Mouse (Mus musculus): ENCODE measurements around the gene Slc4a5. TPM values are rescaled to one million over a fixed set of nuclear protein-coding genes. Genes with fewer than 3 reads are reported as not detected.

Slc4a5 gene
- total RNA-seq, 2 experiments from 2014 or later = not detected

DNA sequence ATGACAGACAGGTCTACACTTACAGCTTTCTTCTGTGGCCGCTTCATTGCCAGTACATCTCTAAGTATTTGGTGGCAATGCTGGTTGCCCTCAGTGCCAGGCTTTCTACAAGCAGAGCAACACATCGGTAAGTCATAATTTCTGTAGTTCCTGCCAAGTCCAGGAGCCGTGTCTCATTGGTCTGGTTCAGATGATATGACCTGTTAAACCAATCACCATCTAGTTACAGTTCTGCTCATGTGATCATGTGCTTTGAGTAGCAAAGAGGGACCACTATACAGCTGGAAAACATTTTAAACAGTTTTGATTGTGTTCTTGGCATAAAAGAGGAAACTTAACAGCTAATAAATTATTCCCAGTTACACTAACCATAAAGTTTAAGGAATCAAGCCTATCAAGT, 128.3 kb downstream of the Slc4a5 start:
- ATAC-seq (replicated peaks; ENCODE audit: poor library complexity, severe bottlenecking) = no peak

DNA sequence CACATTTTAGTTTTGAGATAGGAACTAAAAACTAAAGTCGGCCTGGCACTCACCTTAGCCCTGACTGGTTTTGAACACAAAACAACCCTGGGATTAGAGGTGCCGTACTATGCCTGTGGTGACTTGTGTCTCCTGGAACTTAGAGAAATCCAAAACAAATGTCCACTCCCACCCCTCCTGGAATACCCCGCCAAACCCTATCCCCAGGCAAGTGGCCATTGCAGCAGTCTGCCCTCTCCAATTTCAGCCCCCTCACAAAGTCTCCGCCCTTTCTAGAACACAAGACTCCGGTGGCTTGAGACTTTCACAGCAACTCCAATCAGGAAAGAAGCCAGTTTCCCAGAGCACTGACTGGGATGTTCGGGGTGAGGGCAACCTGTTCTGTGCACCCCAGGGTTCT, 129.2 kb downstream of the Slc4a5 start, which contains the start of gene Bola3:
Bola3 (plus strand) TSS at position 275 of the 400 bp plus-strand sequence.
- ATAC-seq (replicated peaks; ENCODE audit: poor library complexity, severe bottlenecking) = peak; percentile 33

DNA sequence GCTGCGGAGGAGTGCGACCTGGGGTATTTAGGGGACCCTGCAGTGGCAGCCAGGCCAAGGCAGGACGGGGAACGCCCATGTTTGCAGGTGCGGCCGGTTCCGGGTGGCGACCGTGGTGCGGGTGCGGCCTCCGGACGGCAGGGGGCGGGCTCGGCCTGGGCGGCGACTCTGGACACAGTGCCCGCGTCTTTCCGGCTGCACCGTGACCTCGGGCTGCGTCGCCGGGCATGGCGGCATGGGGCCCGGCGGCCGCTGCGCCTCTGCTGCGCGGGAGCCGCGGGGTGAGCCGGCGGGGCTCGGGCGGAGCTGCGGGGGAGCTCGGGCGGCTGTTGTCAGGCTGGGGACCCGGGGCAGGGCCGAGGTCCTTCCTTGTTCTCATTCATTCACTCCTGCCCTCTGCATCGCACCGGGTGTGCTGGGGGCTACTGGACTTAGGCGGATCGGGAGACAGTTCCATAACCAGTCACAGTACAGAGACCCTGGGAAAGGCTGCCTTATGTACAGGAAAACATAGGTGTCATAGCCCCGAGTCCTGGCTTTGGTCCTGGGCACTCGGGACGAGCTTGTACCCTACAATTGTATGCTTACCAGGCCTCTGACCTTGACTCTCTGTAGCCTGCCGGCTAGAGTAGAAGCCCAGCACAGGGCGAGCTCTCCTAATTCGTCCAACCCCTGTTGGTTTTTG, 129.8 kb downstream of the Slc4a5 start:
- ATAC-seq (replicated peaks; ENCODE audit: poor library complexity, severe bottlenecking) = peak; percentile 99

DNA sequence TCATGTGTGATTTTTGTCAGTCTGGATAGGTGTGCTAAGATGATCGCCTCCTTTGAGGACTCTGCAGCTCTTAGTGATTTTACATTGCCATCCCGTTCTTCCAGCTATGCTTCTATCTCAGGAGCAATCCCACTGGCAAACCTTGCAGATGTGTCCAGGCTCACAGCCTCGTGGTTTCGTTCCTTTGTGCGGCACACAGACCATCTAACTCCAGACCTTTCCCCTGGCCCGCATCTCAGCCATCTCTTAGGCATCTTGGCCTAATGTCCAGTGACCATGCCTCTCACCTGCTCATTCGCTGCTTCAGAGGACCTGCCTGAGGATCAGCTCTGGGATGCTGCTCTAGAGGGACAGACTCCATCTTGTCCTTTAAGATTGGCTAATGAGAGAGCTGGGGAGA, 130.5 kb downstream of the Slc4a5 start:
- no peak for ATAC-seq (replicated peaks; ENCODE audit: poor library complexity, severe bottlenecking)

DNA sequence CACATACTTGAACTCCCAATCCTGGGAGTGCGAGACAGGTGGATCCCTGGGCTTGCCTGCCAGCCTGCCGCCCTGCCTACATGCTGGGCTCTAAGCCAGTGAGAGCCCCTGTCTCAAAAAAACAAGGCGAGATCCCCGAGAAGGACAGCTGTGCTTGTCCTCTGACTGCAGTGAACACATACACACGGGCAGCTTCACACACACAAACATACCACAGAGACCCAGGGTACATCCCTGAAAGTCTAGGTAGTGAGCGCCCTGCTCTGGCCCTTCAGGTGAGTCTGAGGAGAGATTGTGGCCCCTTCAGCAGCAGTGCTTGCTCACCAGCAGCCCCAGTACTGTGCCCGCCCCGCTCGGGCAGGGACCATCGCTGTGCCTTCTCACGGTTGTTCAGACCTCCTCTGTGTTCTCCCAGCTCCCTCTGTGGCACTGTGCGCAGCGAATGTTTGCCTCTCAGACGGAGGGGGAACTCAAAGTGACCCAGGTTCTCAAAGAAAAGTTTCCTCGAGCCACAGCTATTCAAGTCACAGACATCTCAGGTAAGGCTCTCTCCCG, 131.3 kb downstream of the Slc4a5 start:
- ATAC-seq (replicated peaks; ENCODE audit: poor library complexity, severe bottlenecking) = no peak

DNA sequence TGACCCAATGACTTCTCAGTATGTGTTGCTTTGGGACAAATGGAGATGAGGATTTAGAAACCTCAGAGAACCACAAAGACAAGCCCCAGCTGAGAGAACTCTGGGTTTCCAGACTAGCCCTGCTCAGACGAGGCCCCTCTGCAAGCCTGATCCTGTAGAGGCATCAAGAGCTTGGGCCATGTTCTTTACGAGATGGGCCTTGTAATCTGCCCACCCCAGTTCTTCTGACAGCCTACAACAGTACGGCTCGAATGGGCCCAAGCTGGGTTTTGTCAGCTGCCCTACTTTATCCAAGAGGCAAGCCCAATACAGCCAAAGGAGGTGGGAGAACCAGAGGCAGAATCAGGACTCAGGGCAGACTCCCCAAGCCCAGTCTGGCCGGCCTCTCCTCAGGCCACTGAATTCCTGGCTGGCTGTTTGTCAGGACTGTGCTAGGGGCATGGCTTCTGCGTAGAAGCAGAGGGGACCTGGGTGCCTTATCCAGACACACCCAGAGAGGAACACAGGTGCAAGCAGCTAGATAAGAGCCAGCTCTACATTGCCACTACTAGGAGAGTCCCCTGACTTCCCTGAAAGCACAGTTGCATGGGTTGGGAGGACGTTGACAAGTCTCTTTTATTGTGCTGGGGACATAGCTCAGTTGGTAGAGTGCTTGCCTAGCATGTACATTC, 132.0 kb downstream of the Slc4a5 start:
- no peak for ATAC-seq (replicated peaks; ENCODE audit: poor library complexity, severe bottlenecking)

DNA sequence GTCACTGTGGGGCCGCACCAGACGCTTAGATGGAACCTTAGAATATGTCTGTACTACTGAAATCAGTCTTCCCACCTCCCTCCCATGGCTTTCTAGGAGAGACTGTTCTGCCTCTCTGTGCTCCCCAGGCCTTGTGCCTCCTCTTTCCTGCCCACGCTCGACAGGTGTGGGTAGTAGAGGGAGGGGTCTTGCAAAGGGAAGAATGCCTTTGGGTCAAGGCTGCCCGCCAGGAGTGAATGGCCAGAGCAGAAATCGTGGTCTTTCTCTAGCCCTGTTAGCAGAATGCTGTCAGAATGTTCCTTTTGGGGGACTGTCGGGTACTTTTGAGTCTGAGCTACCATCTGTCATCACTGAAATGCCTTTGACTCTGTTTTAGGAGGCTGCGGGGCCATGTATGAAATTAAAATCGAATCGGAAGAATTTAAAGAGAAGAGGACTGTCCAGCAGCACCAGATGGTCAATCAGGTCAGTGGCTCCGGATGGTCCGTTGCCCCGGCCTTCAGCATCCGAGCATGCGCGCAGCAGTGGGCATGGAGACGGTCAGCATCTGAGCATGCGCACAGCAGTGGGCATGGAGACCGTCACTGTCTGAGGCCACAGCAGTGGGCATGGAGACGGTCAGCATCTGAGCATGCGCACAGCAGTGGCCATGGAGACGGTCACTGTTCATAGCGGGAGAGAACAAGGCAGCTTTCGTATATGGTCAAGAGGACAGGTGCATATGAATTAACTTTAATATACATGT, 133.2 kb downstream of the Slc4a5 start:
- ATAC-seq (replicated peaks; ENCODE audit: poor library complexity, severe bottlenecking) = no peak

Other genes starting within 250 kb of the Slc4a5 start
- 18.7 and 25.8 TPM in 2 replicates for gene Dok1, start 186.4 kb upstream of the Slc4a5 start, total RNA-seq (2014; fragmentation: Nextera tagmentation)
- gene Dok1, start 186.4 kb upstream of the Slc4a5 start, total RNA-seq (2017) = 9.0 and 16.1 TPM in 2 replicates
- 9.0 TPM in 1 of 2 replicates, not detected in the other for gene Loxl3, start 185.7 kb upstream of the Slc4a5 start, total RNA-seq (2014; fragmentation: Nextera tagmentation)
- 0.46 and 2.2 TPM in 2 replicates for gene Loxl3, start 185.7 kb upstream of the Slc4a5 start, total RNA-seq (2017)
- gene Aup1, start 165.3 kb upstream of the Slc4a5 start, total RNA-seq (2014; fragmentation: Nextera tagmentation) = 235 and 242 TPM in 2 replicates
- 120 and 136 TPM in 2 replicates for gene Aup1, start 165.3 kb upstream of the Slc4a5 start, total RNA-seq (2017)
- gene Htra2, start 164.6 kb upstream of the Slc4a5 start, total RNA-seq (2014; fragmentation: Nextera tagmentation) = 96.9 and 114 TPM in 2 replicates
- gene Htra2, start 164.6 kb upstream of the Slc4a5 start, total RNA-seq (2017) = 66.2 and 81.3 TPM in 2 replicates
- gene Dqx1, start 162.0 kb upstream of the Slc4a5 start, total RNA-seq (2014; fragmentation: Nextera tagmentation) = 0.81 and 2.4 TPM in 2 replicates
- gene Dqx1, start 162.0 kb upstream of the Slc4a5 start, total RNA-seq (2017) = 1.1 and 1.6 TPM in 2 replicates
- gene Tlx2, start 149.5 kb upstream of the Slc4a5 start, total RNA-seq (2014; fragmentation: Nextera tagmentation) = not detected in 2 replicates
- not detected in 2 replicates for gene Tlx2, start 149.5 kb upstream of the Slc4a5 start, total RNA-seq (2017)
- gene Pcgf1, start 142.0 kb upstream of the Slc4a5 start, total RNA-seq (2014; fragmentation: Nextera tagmentation) = 20.3 and 24.6 TPM in 2 replicates
- 10.9 and 11.5 TPM in 2 replicates for gene Pcgf1, start 142.0 kb upstream of the Slc4a5 start, total RNA-seq (2017)
- gene Lbx2, start 133.5 kb upstream of the Slc4a5 start, total RNA-seq (2014; fragmentation: Nextera tagmentation) = not detected in 2 replicates
- gene Lbx2, start 133.5 kb upstream of the Slc4a5 start, total RNA-seq (2017) = 1.3 TPM in 1 of 2 replicates, not detected in the other
- gene Ccdc142, start 118.2 kb upstream of the Slc4a5 start, total RNA-seq (2014; fragmentation: Nextera tagmentation) = 2.8 and 8.2 TPM in 2 replicates
- 2.5 and 5.7 TPM in 2 replicates for gene Ccdc142, start 118.2 kb upstream of the Slc4a5 start, total RNA-seq (2017)
- 2.0 and 6.3 TPM in 2 replicates for gene Gm42688, start 118.2 kb upstream of the Slc4a5 start, total RNA-seq (2014; fragmentation: Nextera tagmentation)
- 2.6 TPM in 2 replicates for gene Gm42688, start 118.2 kb upstream of the Slc4a5 start, total RNA-seq (2017)
- gene Mrpl53, start 110.8 kb upstream of the Slc4a5 start, total RNA-seq (2014; fragmentation: Nextera tagmentation) = 48.6 and 78.4 TPM in 2 replicates
- 14.6 and 29.1 TPM in 2 replicates for gene Mrpl53, start 110.8 kb upstream of the Slc4a5 start, total RNA-seq (2017)
- gene Mogs, start 104.3 kb upstream of the Slc4a5 start, total RNA-seq (2014; fragmentation: Nextera tagmentation) = 90.1 and 93.4 TPM in 2 replicates
- 137 and 158 TPM in 2 replicates for gene Mogs, start 104.3 kb upstream of the Slc4a5 start, total RNA-seq (2017)
- 31.4 and 38.9 TPM in 2 replicates for gene Wbp1, start 98.3 kb upstream of the Slc4a5 start, total RNA-seq (2014; fragmentation: Nextera tagmentation)
- 77.6 and 91.3 TPM in 2 replicates for gene Wbp1, start 98.3 kb upstream of the Slc4a5 start, total RNA-seq (2017)
- 17.2 and 22.8 TPM in 2 replicates for gene Ino80b, start 94.4 kb upstream of the Slc4a5 start, total RNA-seq (2014; fragmentation: Nextera tagmentation)
- gene Ino80b, start 94.4 kb upstream of the Slc4a5 start, total RNA-seq (2017) = 32.9 and 47.6 TPM in 2 replicates
- 5.1 and 8.7 TPM in 2 replicates for gene Rtkn, start 84.4 kb upstream of the Slc4a5 start, total RNA-seq (2014; fragmentation: Nextera tagmentation)
- gene Rtkn, start 84.4 kb upstream of the Slc4a5 start, total RNA-seq (2017) = 2.1 and 5.0 TPM in 2 replicates
- gene Wdr54, start 63.4 kb upstream of the Slc4a5 start, total RNA-seq (2014; fragmentation: Nextera tagmentation) = not detected in 2 replicates
- gene Wdr54, start 63.4 kb upstream of the Slc4a5 start, total RNA-seq (2017) = 0.04 TPM in 1 of 2 replicates, not detected in the other
- 0.51 TPM in 1 of 2 replicates, not detected in the other for gene 1700003E16Rik, start 63.4 kb upstream of the Slc4a5 start, total RNA-seq (2014; fragmentation: Nextera tagmentation)
- gene 1700003E16Rik, start 63.4 kb upstream of the Slc4a5 start, total RNA-seq (2017) = not detected in 2 replicates
- 27.3 and 71.9 TPM in 2 replicates for gene Dctn1, start 53.9 kb upstream of the Slc4a5 start, total RNA-seq (2014; fragmentation: Nextera tagmentation)
- 69.4 and 69.5 TPM in 2 replicates for gene Dctn1, start 53.9 kb upstream of the Slc4a5 start, total RNA-seq (2017)
- gene Mthfd2, start 106.1 kb downstream of the Slc4a5 start, total RNA-seq (2014; fragmentation: Nextera tagmentation) = 20.8 and 48.1 TPM in 2 replicates
- 31.7 and 35.6 TPM in 2 replicates for gene Mthfd2, start 106.1 kb downstream of the Slc4a5 start, total RNA-seq (2017)
- 75.2 and 76.6 TPM in 2 replicates for gene Mob1a, start 106.2 kb downstream of the Slc4a5 start, total RNA-seq (2014; fragmentation: Nextera tagmentation)
- 134 and 144 TPM in 2 replicates for gene Mob1a, start 106.2 kb downstream of the Slc4a5 start, total RNA-seq (2017)
- 76.1 and 91.2 TPM in 2 replicates for gene Bola3, start 129.3 kb downstream of the Slc4a5 start, total RNA-seq (2014; fragmentation: Nextera tagmentation)
- gene Bola3, start 129.3 kb downstream of the Slc4a5 start, total RNA-seq (2017) = 53.4 and 67.8 TPM in 2 replicates
- gene Tet3, start 239.3 kb downstream of the Slc4a5 start, total RNA-seq (2014; fragmentation: Nextera tagmentation) = 35.6 and 46.9 TPM in 2 replicates
- 13.4 and 17.5 TPM in 2 replicates for gene Tet3, start 239.3 kb downstream of the Slc4a5 start, total RNA-seq (2017)